Mouse (Mus musculus) mouse trophoblast stem cell (cell line): ENCODE results near the gene Rbm4.
"Not testable (repeated sequence)": the region's sequence is repeated elsewhere in the genome, so short reads cannot be mapped to it uniquely, and the experiment has no call there.

Experiments used
- in situ Hi-C, 2 experiments: fragments of 300-500 bp; cut with MseI, MboI; formaldehyde crosslinking; loops; 2 replicates in 1 of 2; 3 replicates in 1 of 2; pipeline ENCODE4 v1.15.1; 2025

The Rbm4 gene

DNA sequence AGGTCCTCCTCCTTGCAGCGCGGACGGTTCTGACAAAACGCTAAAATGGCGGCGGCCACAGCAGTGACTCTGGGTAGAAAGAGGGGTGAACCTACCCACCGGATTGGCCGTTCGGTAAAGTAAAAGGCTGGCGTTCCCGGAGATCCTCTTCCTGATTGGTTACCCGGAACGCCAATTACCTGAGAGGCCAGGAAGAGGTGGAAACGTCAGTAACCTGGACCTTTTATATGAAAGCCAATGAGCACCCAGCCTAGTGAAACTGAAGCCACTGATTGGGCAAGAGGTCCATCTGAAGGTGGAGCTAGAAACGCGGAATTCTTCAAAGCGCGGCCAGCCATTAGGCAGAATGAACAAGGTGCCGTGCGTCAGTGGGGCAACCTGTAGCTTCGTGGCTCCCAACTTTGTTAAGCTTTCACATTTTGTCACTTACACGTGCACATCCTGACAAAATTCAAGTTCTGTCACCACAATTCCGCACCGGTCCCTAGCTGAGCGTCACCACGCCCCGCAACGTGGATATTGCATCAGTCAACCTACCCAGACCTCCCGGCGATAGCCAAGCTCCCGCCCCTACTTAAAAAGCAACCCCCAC, at the start of gene Rbm4:
Gene Rbm4, minus strand, starts transcription at position 71 of the 592 bp plus-strand sequence.
- in situ Hi-C loops, result no loop called here

- in situ Hi-C loops, result no loop called here
Measured at GRCm38 (mm10) chr19:4842611-4843010, 48.9 kb upstream of the Rbm4 start.

- in situ Hi-C loops, result no loop called here
Measured at GRCm38 (mm10) chr19:4840848-4841247, 47.1 kb upstream of the Rbm4 start.

- in situ Hi-C loops, result no loop called here
Measured at GRCm38 (mm10) chr19:4839149-4839548, 45.4 kb upstream of the Rbm4 start, which contains the start of the genes Ccs and Ccdc87. Gene Ccs (minus strand): TSS chr19:4839332. Gene Ccdc87 (plus strand): TSS chr19:4839366.

DNA sequence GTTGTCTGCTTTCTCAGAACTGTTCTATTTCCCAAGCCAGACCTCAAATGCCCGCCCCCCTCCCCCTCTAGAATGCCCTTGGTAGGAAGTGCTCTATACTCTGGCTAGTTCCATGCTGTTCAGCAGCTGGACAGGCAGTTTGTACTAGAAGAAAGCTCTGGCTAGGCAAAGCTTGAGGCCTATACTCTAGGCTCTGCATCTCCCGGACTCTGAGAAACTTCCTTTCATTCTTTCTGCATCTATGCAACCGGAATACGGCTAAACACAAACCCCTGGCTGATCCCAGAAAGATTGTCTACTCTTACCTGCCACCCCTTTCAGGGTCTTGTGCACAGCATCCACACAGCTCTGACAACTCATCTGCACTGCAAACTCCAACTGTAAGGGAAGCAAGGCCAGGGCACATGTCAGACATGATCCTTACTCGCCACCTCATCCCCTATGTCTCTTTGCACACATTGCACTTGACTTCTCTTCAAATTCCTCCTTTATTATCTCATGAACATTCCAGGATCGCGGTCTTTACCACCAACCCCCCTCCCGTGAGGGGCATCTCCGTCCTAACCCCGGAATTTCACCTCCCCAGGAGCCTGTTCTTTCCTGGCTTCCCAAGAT, 44.9 kb upstream of the Rbm4 start:
- in situ Hi-C loops, result no loop called here

DNA sequence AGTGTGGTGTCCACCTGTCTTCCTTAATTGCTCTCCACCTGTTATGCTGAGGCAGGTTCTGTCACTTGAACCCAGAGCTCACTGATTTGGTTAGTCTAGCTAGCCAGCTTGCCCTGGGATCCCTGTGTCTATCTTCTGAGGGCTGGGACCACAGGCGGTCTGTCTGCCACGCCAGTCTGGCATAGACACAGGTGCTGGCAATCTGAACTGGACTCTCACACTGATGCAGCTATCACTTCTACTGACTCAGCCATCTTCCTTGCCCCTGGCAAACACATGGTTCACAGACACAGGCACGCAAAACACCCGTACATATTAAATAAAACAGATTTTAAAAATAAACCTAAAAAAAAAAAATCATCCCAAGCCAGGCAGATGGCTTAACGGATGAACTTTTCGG, 43.3 kb upstream of the Rbm4 start:
- in situ Hi-C loops, result no loop called here

GRCm38 (mm10) chr19:4836096-4836495, 42.4 kb upstream of the Rbm4 start:
- in situ Hi-C loops, result no loop called here

DNA sequence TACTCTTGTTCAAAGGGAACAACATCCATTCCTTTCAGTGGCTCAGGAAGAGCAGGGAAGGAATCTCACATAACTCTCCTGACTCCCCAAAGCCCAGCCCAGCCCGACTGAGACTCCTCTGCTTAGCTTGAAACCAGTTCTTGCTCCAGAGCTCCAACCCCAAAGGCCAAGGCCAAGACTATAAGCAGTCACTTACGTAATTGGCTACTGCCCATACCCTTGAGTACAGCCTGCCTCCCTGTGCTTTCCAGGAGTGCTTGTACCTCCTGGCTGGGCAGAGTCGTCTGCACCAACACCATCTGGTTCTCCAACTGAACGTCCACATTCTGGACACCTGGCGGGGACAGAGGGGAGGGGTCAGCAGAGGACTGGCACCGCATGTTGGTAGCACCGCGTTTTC, 40.3 kb upstream of the Rbm4 start:
- in situ Hi-C loops, result no loop called here

- in situ Hi-C loops, result no loop called here
Measured at GRCm38 (mm10) chr19:4829156-4829555, 35.5 kb upstream of the Rbm4 start.

- in situ Hi-C loops, result no loop called here
Measured at GRCm38 (mm10) chr19:4828444-4829114, 34.9 kb upstream of the Rbm4 start.

DNA sequence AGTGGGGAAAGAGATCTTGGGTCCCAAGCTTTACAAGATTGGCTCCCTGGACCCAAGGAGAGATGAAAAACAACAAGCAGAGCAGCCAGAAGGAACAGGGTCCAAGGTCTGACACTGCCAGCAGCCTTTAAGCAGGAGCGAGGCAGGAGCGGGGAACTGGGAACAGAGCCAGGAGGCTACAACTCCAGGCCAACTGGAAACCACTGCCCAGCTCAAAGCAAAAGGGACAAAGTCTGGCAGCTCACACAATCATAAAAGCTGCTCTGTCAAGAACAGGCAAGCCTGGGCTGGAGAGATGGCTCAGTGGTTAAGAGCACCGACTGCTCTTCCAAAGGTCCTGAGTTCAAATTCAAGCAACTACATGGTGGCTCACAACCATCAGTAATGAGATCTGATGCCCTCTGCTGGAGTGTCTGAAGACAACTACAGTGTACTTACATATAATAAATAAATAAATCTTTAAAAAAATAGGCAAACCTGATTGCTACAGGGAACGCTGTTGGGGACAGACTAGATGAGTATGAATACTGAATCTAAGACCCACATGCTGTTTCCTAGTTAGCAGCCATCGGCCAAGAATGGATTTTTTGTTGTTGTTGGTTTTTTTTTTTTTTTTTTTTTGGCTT, 27.1 kb upstream of the Rbm4 start:
- in situ Hi-C loops, result no loop called here

- in situ Hi-C loops, result no loop called here
Measured at GRCm38 (mm10) chr19:4817182-4817835, 23.6 kb upstream of the Rbm4 start.

DNA sequence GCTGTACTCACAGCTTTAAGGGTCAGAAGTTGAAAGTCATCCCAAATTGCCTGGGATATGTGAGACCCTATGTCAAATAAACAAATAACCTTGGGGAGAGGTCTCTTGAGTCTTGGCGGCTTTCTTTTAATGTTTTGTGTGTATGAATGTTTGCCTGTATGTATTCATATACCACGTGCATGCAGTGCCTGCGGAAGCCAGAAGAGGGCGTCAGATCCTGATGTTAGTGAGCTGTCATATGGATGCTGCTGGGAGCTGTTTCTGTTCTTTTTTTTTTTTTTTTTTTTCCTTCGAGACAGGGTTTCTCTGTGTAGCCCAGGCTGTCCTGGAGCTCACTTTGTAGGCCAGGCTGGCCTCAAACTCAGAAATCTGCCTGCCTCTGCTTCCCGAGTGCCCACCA, 19.3 kb upstream of the Rbm4 start:
- in situ Hi-C loops, result no loop called here

GRCm38 (mm10) chr19:4812334-4812949, 18.7 kb upstream of the Rbm4 start:
- in situ Hi-C loops, result not testable (repeated sequence)

GRCm38 (mm10) chr19:4811909-4812242, 18.2 kb upstream of the Rbm4 start:
- in situ Hi-C loops, result no loop called here

GRCm38 (mm10) chr19:4811063-4811908, 17.6 kb upstream of the Rbm4 start, which contains the start of the genes Gm21992 and Rbm14:
Gene Gm21992 (minus strand): TSS chr19:4811612.
Gene Rbm14 (minus strand): TSS chr19:4811634.
- in situ Hi-C loops, result no loop called here

- in situ Hi-C loops, result no loop called here
Measured at GRCm38 (mm10) chr19:4810746-4811062, 17.0 kb upstream of the Rbm4 start.

DNA sequence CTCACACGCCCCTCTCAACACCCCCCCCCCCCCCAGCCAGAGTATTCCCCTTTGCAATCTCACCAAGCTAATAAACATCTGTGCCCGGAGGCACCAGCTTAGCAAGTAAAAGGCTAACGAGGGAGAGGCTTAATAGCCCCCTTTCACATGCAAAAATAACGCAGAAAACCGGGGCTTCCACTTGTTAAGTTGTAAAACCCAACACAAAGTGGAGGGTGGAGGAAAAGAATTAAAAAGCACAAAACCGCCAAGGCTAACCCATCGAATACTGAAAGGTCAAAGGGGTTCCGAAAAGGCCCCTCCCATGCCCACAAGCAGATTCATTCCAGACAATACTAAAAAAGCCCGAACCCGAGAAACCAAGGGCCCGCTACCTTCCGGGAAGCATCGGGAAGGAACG, 16.6 kb upstream of the Rbm4 start:
- in situ Hi-C loops, result no loop called here

GRCm38 (mm10) chr19:4803283-4803682, 9.6 kb upstream of the Rbm4 start:
- in situ Hi-C loops, result no loop called here

DNA sequence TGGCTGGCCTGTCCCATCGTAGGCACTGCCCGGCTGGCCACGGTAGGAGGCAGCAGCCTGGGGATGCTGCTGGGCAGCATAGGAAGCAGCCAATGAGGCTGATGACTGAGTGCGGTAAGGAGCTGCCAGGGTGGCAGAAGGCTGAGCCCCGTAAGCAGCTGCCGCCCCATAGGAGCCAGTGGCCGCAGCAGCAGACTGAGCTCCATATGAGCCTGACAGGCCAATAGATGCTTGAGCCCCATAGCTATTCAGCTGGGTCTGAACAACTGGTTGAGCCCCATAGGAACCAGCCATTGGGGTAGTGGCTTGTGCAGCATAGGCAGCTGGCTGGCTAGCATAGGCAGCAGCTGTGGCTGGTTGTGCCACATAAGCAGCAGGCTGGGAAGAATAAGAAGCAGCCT, 9.0 kb upstream of the Rbm4 start:
- in situ Hi-C loops, result no loop called here

DNA sequence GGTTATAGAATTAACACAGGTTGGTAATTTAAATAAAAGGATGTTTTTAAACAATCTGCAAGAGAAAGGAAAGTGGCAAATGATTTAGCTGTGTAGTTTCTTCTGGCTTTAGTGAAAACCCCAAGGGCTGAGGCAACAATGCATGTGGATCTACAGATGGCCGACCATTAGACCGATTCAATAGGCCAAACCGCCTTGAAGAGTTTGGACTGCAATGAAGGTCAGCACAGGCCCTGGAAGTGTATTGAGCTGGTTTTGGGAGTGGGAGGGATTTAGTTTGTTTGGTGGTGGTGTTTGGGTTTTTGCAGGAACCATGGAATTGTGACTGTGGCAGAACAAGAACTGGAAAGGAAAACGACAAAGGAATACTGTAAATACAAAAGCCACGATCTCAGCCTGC, 5.4 kb upstream of the Rbm4 start:
- in situ Hi-C loops, result no loop called here
